Mouse (Mus musculus): Measurements from ENCODE around the gene Cdh6.

DNA sequence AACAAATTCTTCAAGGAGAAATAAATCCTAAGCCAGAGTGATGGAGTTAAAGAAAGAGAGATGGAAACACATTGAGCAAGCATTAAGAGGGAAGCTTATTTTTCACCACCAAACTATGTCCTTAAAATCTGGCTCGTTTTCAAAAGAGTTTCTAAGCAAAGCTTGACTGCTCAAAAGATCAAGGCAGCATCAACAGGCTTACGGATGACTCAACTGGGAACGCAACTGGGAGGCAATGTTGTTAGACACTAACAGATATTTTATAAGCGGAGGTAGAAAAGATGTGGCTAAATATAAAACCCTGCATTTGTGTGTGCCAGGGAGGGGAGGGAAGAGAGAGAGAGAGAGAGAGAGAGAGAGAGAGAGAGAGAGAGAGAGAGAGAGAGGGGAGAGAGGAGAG is 31.5 kb downstream of the Cdh6 start:
- TF ChIP-seq EP300 (IDR thresholded peaks at IDR 0.05; ENCODE audit: low read depth) = no peak
- TF ChIP-seq CTCF (IDR thresholded peaks at IDR 0.05; ENCODE audit: low read depth) = no peak

Data from liver, postnatal 0 days (tissue).